Mouse (Mus musculus) hindbrain, embryonic 10.5 days (tissue): ENCODE measurements around the gene Zfp318. TPM values are rescaled to one million over a fixed set of nuclear protein-coding genes. Genes with fewer than 3 reads are reported as not detected.

Experiments
- DNase-seq: peaks from one replicate; pipeline ENCODE4 v3.0.0-alpha.2; 2017; ENCODE audit warnings: low spot score
- H3K27ac ChIP-seq: fragments of 300-500 bp; sonication (generic); 2 replicates; pipeline ENCODE4 v1.5.1; 2016; ENCODE audit warnings: mild to moderate bottlenecking, moderate library complexity
- H3K27me3 ChIP-seq: fragments of 300-500 bp; sonication (generic); 2 replicates; pipeline ENCODE4 v1.6.1; 2016; ENCODE audit warnings: mild to moderate bottlenecking; ENCODE audit not compliant: poor library complexity, insufficient read depth, severe bottlenecking
- H3K36me3 ChIP-seq: fragments of 300-500 bp; sonication (generic); 2 replicates; pipeline ENCODE4 v1.6.1; 2016; ENCODE audit warnings: mild to moderate bottlenecking, moderate library complexity
- H3K4me1 ChIP-seq: fragments of 300-500 bp; sonication (generic); replicated peaks from 2 replicates; pipeline ENCODE4 v1.6.1; 2016; ENCODE audit warnings: mild to moderate bottlenecking
- H3K4me3 ChIP-seq: fragments of 300-500 bp; sonication (generic); 2 replicates; pipeline ENCODE4 v1.5.1; 2016; ENCODE audit warnings: mild to moderate bottlenecking, moderate library complexity
- H3K9me3 ChIP-seq: fragments of 300-500 bp; sonication (generic); 2 replicates; pipeline ENCODE4 v1.6.1; 2016; ENCODE audit warnings: mild to moderate bottlenecking, moderate library complexity
- WGBS: fragments of 180-500 bp; shearing (Covaris S2); methylation state at CpG from one replicate; pipeline ENCODE4 v1.1.7; 2016; 5-methylcytosine and 5-hydroxymethylcytosine counted together
- polyA plus RNA-seq: library from polyadenylated mRNA; unstranded; fragments of >200 nt; fragmentation: Nextera tagmentation; extraction: Ambion mirVana; gene quantifications from 2 replicates; pipeline ENCODE4 v1.2.1, GENCODE M21; 2016

Zfp318 gene
- polyA plus RNA-seq, 1 experiment from 2014 or later: 10.5 TPM

DNA sequence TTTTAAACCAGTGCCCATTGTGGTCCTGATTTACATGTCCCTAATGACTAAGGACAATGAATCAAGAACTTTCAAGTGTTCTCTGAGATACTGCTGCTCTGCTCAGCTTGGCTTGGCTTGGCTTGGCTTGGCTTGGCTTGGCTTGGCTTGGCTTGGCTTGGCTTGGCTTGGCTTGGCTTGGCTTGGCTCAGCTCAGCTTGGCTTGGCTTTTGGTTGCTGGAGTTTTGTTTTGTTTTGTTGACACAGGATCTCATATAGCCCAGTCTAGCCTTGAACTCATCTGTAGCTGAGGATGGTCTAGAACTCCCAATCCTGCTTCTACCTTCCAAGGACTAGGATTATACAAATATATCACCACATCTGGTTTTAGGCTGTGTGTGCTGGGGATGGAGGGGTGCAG, 43.0 kb downstream of the Zfp318 start:
- Histone ChIP-seq H3K9me3 (no peaks in the 10 kb centered on the region), H3K4me1 (peaks cover 18% of the 10 kb centered on the region), H3K36me3 (no peaks in the 10 kb centered on the region), H3K27me3 (peaks cover 22% of the 10 kb centered on the region), H3K4me3 (no peak overlapping the region), H3K27ac (no peak overlapping the region)
- DNase-seq: no peak

GRCm38 (mm10) chr17:46428761-46429414, 45.4 kb downstream of the Zfp318 start, which contains the start of gene Crip3:
Crip3 (plus strand) TSS chr17:46428926.
- Histone ChIP-seq H3K36me3 (no peaks in the 10 kb centered on the region), H3K4me1 (peaks cover 23% of the 10 kb centered on the region), H3K27me3 (peaks cover 22% of the 10 kb centered on the region), H3K9me3 (no peaks in the 10 kb centered on the region), H3K27ac (no peak within 1 kb of the TSS), H3K4me3 (peak within 1 kb of the TSS; percentile 38)
- 14% methylated on average over 18 of the region's 18 CpGs for WGBS
- DNase-seq: peak; percentile 38

GRCm38 (mm10) chr17:46433627-46434026, 50.1 kb downstream of the Zfp318 start:
- H3K27ac ChIP-seq: peak overlapping the region; percentile 62
- no peaks in the 10 kb centered on the region for H3K36me3 ChIP-seq
- peak overlapping the region; percentile 43 for H3K4me3 ChIP-seq
- no peaks in the 10 kb centered on the region for H3K9me3 ChIP-seq
- H3K4me1 ChIP-seq: peaks cover 31% of the 10 kb centered on the region
- H3K27me3 ChIP-seq: peaks cover 58% of the 10 kb centered on the region
- WGBS: 3% methylated on average over 17 of the region's 17 CpGs
- peak; percentile 64 for DNase-seq

DNA sequence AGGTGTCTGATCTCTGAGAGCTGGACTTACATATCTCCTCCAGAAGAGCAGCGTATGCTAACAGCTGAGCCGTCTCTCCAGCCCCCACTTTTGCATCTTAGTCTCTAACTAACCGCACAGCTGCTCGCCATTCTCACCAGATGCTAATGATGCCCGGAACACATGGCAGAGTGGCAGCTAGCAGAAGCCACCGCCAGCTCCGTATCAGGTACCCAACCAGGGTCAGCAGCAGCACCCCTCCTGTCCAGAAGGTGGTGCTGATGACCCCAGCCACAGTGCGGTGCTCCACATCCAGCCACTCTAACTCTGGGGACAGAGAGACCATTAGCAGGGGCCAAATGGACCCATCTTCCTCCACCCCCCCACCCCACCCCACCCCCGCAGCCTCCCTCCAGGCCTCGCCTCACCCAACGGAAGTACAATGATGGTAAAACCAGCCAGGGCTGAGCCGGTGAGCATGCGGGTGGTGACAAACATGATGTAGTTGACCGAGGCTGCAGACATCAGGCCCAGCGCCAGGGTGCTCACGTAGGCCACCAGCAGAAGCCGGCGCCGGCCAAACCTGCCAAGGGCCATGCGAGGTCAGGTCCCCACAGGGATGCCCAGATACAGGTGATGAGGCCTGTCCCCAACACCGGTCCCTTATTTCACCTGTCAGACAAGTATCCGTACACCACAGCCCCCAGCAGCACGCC, 53.3 kb downstream of the Zfp318 start:
- no peak overlapping the region for H3K27ac ChIP-seq
- 27% methylated on average over 23 of the region's 23 CpGs for WGBS
- no peaks in the 10 kb centered on the region for H3K9me3 ChIP-seq
- peak; percentile 62 for DNase-seq
- peaks cover 17% of the 10 kb centered on the region for H3K4me1 ChIP-seq
- H3K4me3 ChIP-seq: 0 out of 2 replicates have a peak overlapping the region, but pooled peaks have one; percentile 3
- no peaks in the 10 kb centered on the region for H3K36me3 ChIP-seq
- H3K27me3 ChIP-seq: peaks cover 47% of the 10 kb centered on the region

DNA sequence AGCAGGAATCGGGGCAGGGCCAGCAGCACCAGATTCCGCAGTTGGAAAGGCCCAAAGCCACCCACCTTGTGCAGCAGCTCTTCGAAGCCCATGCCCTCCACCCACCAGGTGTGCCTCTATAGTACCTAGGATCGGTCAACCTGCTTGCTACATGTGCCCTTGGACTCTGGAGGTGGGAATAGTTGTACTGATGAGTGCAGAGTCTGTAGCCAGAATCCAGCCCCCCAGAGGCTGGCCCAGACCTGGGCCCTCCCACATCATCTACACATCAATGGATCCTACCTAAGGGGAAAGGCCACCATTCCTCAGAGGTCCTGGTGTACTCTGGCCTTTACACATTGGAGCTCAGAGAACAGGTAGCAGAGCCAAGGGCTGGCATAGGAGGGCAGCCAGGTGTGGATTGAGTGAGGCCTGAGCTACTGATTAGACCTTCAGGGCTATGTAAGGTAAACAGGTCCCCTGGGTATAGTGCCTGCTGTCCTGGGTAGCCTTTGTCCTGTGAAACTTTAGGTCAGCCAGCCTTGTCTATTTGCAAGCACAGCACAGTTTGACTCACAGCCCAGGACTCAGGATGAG, 54.9 kb downstream of the Zfp318 start, which contains the start of gene Slc22a7:
Gene Slc22a7, minus strand, starts transcription at position 160 of the 576 bp plus-strand sequence.
- 83% methylated on average over 4 of the region's 4 CpGs for WGBS
- Histone ChIP-seq H3K27me3 (peaks cover 63% of the 10 kb centered on the region), H3K4me3 (no peak within 1 kb of the TSS), H3K9me3 (no peaks in the 10 kb centered on the region), H3K27ac (no peak within 1 kb of the TSS), H3K4me1 (peaks cover 33% of the 10 kb centered on the region), H3K36me3 (no peaks in the 10 kb centered on the region)
- no peak for DNase-seq

GRCm38 (mm10) chr17:46439176-46439575, 55.6 kb downstream of the Zfp318 start:
- DNase-seq: no peak
- peaks cover 71% of the 10 kb centered on the region for H3K27me3 ChIP-seq
- no peak overlapping the region for H3K27ac ChIP-seq
- H3K36me3 ChIP-seq: no peaks in the 10 kb centered on the region
- no peaks in the 10 kb centered on the region for H3K9me3 ChIP-seq
- peaks cover 31% of the 10 kb centered on the region for H3K4me1 ChIP-seq
- 92% methylated on average over 10 of the region's 10 CpGs for WGBS
- no peak overlapping the region for H3K4me3 ChIP-seq

- Histone ChIP-seq H3K4me3 (peak overlapping the region; percentile 52), H3K36me3 (peaks cover 3% of the 10 kb centered on the region; the same call in 1 of the 2 replicates), H3K27me3 (peaks cover 87% of the 10 kb centered on the region), H3K27ac (peak overlapping the region; percentile 74), H3K9me3 (no peaks in the 10 kb centered on the region), H3K4me1 (peaks cover 63% of the 10 kb centered on the region)
- WGBS: 2% methylated on average over 50 of the region's 50 CpGs
- DNase-seq: peak; percentile 41
Observed at GRCm38 (mm10) chr17:46444839-46445579, 61.5 kb downstream of the Zfp318 start.

DNA sequence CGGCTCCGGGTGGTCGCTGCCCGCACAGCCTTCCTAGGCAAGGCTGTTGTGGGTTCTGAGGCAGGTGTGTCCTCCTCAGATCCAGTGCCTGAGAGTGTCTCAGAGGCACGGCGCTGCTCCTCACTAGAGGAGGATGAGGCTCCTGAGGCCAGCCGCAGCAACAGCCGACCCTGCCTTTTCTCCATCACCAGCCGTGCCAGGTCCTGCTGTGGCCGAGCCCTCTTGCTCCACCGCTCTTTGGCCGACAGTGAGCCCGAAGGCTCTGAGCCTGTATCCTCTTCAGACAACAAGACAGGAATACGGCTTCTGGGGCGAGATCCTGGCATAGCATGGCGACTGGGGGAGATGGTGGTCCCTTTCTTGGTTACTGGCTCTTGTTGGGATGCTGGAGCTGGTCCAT, 62.7 kb downstream of the Zfp318 start:
- DNase-seq: no peak
- no peak overlapping the region for H3K4me3 ChIP-seq
- WGBS: 88% methylated on average over 16 of the region's 16 CpGs
- H3K27ac ChIP-seq: no peak overlapping the region
- H3K27me3 ChIP-seq: peaks cover 81% of the 10 kb centered on the region
- peaks cover 6% of the 10 kb centered on the region; the same call in 1 of the 2 replicates for H3K36me3 ChIP-seq
- H3K4me1 ChIP-seq: peaks cover 63% of the 10 kb centered on the region
- H3K9me3 ChIP-seq: no peaks in the 10 kb centered on the region

- 0 out of 2 replicates have a peak overlapping the region, but pooled peaks have one; percentile 82 for H3K27ac ChIP-seq
- H3K27me3 ChIP-seq: peaks cover 77% of the 10 kb centered on the region
- H3K9me3 ChIP-seq: no peaks in the 10 kb centered on the region
- no peak overlapping the region; the same call in 1 of the 2 replicates for H3K4me3 ChIP-seq
- 0 out of 2 replicates have a peak, but pooled peaks cover 3% of the 10 kb centered on the region for H3K36me3 ChIP-seq
- peaks cover 48% of the 10 kb centered on the region for H3K4me1 ChIP-seq
- 28% methylated on average over 5 of the region's 5 CpGs for WGBS
- no peak for DNase-seq
Observed at GRCm38 (mm10) chr17:46452683-46453082, 69.2 kb downstream of the Zfp318 start.

DNA sequence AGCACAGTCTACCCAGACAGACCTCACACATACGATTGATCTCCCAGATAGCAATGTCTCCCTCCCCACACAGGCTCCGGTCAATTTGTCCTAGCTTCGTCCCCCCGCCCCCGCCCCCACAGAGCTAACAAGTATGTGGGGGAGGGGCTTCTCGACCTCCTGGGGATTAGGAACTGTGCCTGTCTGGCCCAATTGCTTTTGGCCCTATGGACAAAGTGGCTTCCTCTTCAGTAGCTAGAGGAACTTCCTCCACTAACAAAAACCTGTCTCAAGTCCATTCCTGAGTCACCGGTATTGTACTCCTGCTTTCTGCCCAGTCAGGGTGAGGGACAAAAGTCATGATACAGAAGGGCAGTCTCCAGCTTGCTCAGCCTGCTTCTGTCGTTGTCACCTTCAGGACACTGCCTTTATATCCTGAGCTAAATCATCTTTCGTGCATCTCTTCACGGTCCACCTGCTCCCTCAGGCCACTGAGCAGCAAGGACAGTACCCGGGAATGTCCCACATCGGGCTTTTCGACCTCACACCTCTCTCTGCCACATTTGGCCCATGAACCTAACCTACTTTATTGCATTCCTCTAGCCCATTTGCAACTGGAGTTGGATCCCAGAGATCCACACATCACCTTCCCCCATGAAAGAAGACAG, 69.9 kb downstream of the Zfp318 start:
- no peaks in the 10 kb centered on the region for H3K9me3 ChIP-seq
- H3K4me3 ChIP-seq: peak overlapping the region; percentile 58
- H3K36me3 ChIP-seq: 0 out of 2 replicates have a peak, but pooled peaks cover 3% of the 10 kb centered on the region
- peaks cover 47% of the 10 kb centered on the region for H3K4me1 ChIP-seq
- WGBS: 7% methylated on average over 13 of the region's 13 CpGs
- peaks cover 79% of the 10 kb centered on the region for H3K27me3 ChIP-seq
- H3K27ac ChIP-seq: peak overlapping the region; percentile 82
- peak; percentile 25 for DNase-seq

- Histone ChIP-seq H3K36me3 (0 out of 2 replicates have a peak, but pooled peaks cover 3% of the 10 kb centered on the region), H3K4me1 (peaks cover 51% of the 10 kb centered on the region), H3K9me3 (no peaks in the 10 kb centered on the region), H3K27me3 (peaks cover 79% of the 10 kb centered on the region), H3K27ac (peak overlapping the region; percentile 82), H3K4me3 (peak overlapping the region; percentile 58)
- DNase-seq: peak; percentile 47
- WGBS: 1% methylated on average over 26 of the region's 26 CpGs
Observed at GRCm38 (mm10) chr17:46453970-46454411, 70.5 kb downstream of the Zfp318 start.

- H3K36me3 ChIP-seq: 0 out of 2 replicates have a peak, but pooled peaks cover 3% of the 10 kb centered on the region
- under 1% methylated on average over 9 of the region's 9 CpGs for WGBS
- H3K9me3 ChIP-seq: no peaks in the 10 kb centered on the region
- H3K4me1 ChIP-seq: peaks cover 51% of the 10 kb centered on the region
- DNase-seq: peak; percentile 34
- H3K27ac ChIP-seq: peak overlapping the region; percentile 82
- H3K27me3 ChIP-seq: peaks cover 79% of the 10 kb centered on the region
- H3K4me3 ChIP-seq: peak overlapping the region; percentile 58
Observed at GRCm38 (mm10) chr17:46454539-46454938, 71.0 kb downstream of the Zfp318 start.
